Mouse (Mus musculus) v-Abl transformed pro-B cells (cell line): ENCODE measurements around the gene Nfatc4.

Experiments used
- in situ Hi-C, 2 experiments: fragments of 400-800 bp; cut with MboI; formaldehyde crosslinking; loops; one replicate each; pipeline ENCODE4 v1.15.1; 2025; ENCODE audit not compliant: unreplicated experiment in 2 of 2

Gene Nfatc4

DNA sequence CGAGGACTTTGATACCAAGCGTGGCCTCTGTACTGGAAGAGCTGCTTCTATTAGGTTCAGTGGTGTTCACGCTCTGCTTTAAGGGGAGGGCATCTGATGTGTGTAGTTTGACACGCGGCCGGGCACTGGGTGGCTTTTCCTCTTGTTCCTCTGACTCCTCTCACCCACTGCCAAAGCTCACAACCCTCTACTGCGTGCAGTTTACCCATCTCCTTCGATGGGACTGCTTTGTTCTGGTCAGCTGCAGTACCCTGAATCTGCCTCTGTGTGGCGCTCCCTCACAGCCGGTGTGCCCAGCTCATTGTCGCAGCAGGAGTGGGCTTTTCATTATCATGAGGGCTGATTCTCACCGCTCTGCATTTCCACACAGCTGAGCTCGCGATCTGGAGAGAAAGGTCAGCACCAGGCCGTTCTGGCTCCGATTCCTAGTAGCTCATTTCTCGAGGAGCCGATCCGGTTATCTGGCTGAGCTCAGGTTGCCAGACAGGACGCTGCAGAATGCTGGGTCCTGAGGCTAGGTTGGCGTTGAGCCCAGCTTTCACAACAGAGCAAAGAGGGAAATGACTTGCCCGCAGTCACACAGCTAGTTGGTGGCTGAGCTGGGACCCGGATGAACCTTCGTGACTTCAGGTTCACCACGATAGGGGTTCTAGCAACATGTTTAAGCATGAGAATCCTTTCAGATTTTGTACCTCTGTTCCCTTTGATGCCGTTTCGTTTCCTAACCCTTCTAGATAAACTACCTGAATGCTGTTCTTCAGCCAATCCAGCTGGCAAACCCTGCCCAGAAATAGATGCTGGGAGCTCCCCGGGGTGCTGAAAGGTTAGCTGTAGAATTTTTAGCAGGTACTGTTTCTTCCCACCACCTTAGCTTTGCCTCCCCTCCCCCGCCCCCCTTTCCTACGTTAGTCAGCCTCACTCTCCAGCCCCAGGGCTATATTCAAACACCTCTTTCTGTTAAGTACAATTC lies 51.1 kb downstream of the Nfatc4 start:
- in situ Hi-C loops: loop anchor here (5.0 to 25.0 kb wide), 2 partner anchors 48 to 438 kb away; no protein-coding TSS in a partner anchor

DNA sequence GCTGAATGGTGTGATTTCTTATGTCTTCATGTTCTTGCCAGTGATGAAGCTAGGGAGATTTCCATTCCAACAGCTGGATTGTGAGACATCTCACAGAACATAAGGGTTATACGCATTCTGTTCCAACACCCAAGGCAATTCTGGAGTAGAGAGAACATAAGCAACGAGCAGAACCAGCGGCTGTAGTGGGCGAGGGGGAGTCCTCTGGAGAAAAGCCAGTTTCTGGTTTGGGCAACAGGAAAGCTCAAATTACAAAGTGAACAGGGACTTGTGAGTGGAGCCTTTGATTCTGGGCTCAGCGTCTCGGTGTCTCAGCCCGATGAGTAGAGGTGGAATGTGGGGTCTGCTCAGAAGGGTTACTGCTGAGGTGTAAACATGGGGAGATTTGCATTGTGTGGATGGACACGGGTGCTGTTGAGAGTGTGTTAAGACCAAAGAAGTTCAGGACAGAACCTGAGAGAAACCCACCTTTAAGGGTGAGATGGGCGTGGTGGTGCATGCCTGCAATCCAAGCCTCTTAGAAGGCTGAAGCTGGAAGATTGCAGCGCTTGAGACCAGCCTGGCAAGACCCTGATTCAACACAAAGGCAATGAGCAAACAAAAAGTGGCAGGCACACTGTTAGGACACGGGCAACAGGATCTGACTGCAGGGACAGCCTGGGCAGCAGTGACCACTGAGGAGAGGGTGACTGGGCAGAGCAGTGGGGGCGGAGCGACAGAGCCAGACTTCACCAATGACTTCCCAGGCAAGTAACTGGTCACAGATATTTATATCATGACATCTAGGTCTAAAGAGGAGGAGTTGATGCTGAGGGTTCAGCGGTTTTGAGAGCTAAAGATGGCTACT lies 54.7 kb downstream of the Nfatc4 start:
- in situ Hi-C loops: loop anchor here in 1 of 2 experiments (5.0 to 25.0 kb wide), 3 partner anchors 45 to 910 kb away; partner anchors contain the start of genes Gmpr2, Mdp1, Nedd8 and Pspc1

DNA sequence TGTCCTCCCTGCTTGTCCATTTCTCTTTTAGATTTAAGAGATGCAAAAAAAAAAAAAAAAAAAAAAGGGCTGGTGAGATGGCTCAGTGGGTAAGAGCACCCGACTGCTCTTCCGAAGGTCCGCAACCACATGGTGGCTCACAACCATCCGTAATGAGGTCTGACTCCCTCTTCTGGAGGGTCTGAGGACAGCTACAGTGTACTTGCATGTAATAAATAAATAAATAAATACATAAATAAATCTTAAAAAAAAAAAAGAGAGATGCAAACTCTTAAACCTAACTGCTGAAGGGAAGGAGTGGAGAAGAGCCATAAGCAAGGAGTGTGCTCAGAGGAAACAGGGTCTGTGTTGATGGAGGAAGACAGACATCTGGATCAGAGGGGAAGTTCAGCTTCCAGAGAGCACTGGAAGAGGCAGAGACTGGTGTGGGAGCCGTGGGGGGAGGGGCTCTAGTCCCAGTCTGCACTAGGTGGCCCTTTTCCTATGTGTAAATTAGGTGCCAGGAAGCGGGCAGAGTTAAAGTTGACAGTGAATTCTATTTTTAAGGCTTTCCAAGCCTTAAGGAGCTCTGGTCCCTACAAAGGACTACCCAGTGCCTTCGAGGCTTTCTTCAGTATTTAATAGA lies 55.5 kb downstream of the Nfatc4 start:
- in situ Hi-C loops: loop anchor here in 1 of 2 experiments (5.0 to 25.0 kb wide), 3 partner anchors 44 to 909 kb away; partner anchors contain the start of genes Gmpr2, Mdp1, Nedd8 and Pspc1

DNA sequence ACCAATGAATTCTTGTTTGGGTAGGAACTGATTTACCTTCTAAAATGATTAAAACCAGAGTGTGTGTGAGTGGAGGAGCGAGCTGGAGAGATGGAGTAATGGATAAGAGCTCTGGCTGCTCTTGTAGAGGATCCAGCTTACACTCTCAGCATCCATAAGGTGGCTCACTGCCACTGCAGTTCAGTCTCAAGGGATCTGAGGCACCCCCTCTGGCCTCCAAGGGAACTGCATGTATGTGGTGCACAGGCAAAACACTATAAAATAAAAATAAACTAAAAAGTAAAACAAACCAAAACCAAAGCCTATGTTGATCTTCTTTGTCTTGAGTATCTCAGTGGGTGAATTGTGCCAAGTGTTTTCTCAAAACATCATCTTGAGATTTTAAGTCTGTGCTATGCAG lies 56.7 kb downstream of the Nfatc4 start:
- in situ Hi-C loops: loop anchor here in 1 of 2 experiments (5.0 to 25.0 kb wide), 3 partner anchors 43 to 908 kb away; partner anchors contain the start of genes Gmpr2, Mdp1, Nedd8 and Pspc1

DNA sequence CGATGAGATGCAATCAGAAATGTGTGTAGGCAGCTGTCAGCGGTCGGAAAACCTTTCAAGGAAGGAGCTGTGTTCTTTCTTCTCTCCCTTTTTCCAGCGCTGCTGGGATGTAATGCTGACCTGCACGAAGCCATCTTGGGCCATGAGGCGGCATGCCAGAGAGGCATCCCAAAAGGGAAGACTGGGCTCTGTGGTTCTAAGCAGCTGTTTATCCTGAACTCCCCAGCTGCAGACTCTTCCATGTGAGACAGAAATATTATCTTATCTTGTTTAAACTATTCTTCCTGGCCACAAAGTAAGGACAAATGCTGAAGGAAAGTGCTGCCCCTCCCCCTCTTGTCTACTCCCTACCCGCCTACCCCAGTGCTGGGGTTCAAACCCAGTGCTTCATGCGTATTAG lies 58.0 kb downstream of the Nfatc4 start:
- in situ Hi-C loops: loop anchor here in 1 of 2 experiments (25.0 kb wide), 2 partner anchors 219 to 906 kb away; partner anchors contain the start of genes Gmpr2, Mdp1, Nedd8 and Pspc1

DNA sequence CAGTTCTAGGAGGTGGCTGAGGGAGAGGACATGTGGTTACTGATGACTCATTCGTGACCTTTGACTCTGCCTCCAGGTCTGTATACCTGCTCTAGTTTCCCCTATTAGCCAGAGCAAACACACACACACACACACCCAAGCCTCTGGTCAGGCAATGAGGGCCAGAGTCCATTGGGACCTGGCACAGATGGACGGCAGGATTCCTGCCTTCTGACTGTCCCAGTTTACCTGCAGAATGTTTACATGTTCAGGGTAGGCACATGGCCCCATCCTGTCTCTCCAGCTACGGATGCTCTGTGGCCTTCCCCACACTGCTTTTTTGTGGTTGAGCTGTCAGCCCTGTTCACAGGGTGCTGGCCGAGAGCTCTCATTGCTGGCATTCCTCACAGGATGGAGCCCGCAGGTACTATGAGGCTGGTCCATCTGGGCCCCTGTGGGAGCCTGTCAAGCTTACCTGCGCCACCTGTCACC lies 59.3 kb downstream of the Nfatc4 start:
- in situ Hi-C loops: loop anchor here in 1 of 2 experiments (25.0 kb wide), 2 partner anchors 220 to 905 kb away; partner anchors contain the start of genes Gmpr2, Mdp1, Nedd8 and Pspc1

DNA sequence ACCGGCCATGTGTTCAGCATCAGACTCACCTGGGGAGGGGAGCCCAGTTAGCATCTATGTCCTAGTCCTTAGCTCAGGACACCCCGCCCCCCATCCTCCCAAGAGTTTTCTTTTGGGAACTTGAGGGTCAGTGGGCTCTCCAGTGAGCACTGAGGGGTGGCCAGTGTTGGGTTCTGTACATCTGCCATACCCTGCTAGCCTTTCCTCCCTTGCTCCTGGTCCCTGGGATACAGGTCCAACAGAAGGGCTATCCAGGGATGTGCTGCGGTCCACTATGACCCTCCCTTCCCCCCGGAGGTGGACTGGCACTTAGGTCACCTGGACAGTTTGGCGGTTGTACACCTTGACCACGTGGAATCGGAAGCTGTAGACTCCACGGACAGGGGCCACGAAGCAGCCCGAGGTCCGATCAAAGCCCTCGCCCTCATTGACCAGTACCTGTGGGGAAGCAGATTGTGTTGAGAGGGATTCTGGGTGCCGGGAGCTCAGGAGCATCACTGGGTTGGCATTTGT lies 60.3 kb downstream of the Nfatc4 start:
- in situ Hi-C loops: loop anchor here in 1 of 2 experiments (25.0 kb wide), 2 partner anchors 221 to 904 kb away; partner anchors contain the start of genes Gmpr2, Mdp1, Nedd8 and Pspc1
